Mouse (Mus musculus): ENCODE data around the gene Col28a1. TPM values are rescaled to one million over a fixed set of nuclear protein-coding genes. Genes with fewer than 3 reads are reported as not detected.
"Not testable (repeated sequence)": the region's sequence is repeated elsewhere in the genome, so short reads cannot be mapped to it uniquely, and the experiment has no call there.

Gene Col28a1
- total RNA-seq, 1 experiment from 2014 or later: 3.5 TPM

- DNase-seq: no peak
Observed at GRCm38 (mm10) chr6:7994736-7995135, 197.7 kb downstream of the Col28a1 start.

GRCm38 (mm10) chr6:7983646-7983979 is 208.8 kb downstream of the Col28a1 start:
- peak; percentile 79 for DNase-seq

GRCm38 (mm10) chr6:7982958-7983645 is 209.3 kb downstream of the Col28a1 start:
- DNase-seq: not testable (repeated sequence)

- DNase-seq: no peak
Observed at GRCm38 (mm10) chr6:7971020-7971760, 221.2 kb downstream of the Col28a1 start.

- no peak for DNase-seq
Observed at GRCm38 (mm10) chr6:7969376-7969775, 223.0 kb downstream of the Col28a1 start.

- DNase-seq: peak; percentile 8
Observed at GRCm38 (mm10) chr6:7965833-7966522, 226.4 kb downstream of the Col28a1 start.

- no peak for DNase-seq
Observed at GRCm38 (mm10) chr6:7962749-7963148, 229.7 kb downstream of the Col28a1 start.

GRCm38 (mm10) chr6:7952208-7952607 is 240.2 kb downstream of the Col28a1 start:
- no peak for DNase-seq

GRCm38 (mm10) chr6:7951778-7952177 is 240.6 kb downstream of the Col28a1 start:
- no peak for DNase-seq

Other genes starting within 250 kb of the Col28a1 start
- 18.0 and 18.6 TPM in 2 replicates for gene Mios, start 16.6 kb upstream of the Col28a1 start, total RNA-seq (2021)
- gene Rpa3, start 66.6 kb upstream of the Col28a1 start, total RNA-seq (2021): 32.2 and 34.6 TPM in 2 replicates
- gene Umad1, start 66.7 kb upstream of the Col28a1 start, total RNA-seq (2021): 11.1 and 14.5 TPM in 2 replicates
- gene Gm45062, start 66.8 kb upstream of the Col28a1 start, total RNA-seq (2021): 2.0 TPM in 1 of 2 replicates, not detected in the other